Mouse (Mus musculus) layer of hippocampus, adult 2 months (tissue): Measurements from ENCODE around the gene Sema3g. TPM values are rescaled to one million over a fixed set of nuclear protein-coding genes. Genes with fewer than 3 reads are reported as not detected.

Experiments used
- DNase-seq, 2 experiments: peaks; one replicate each; pipeline ENCODE4 v3.0.0; 2022; ENCODE audit warnings: low spot score in 2 of 2
- H3K27ac ChIP-seq: fragments of 200-600 bp; 2 replicates; pipeline ENCODE4 v1.8.1; 2022
- H3K4me3 ChIP-seq: fragments of 200-600 bp; 2 replicates; pipeline ENCODE4 v1.8.1; 2022; ENCODE audit warnings: mild to moderate bottlenecking
- CTCF ChIP-seq: fragments of 200-600 bp; conservative IDR thresholded peaks from 2 replicates; pipeline ENCODE4 v1.8.1; 2022; ENCODE audit warnings: antibody characterized with exemption, mild to moderate bottlenecking, moderate library complexity
- total RNA-seq, 2 experiments: library from RNA; stranded (reverse); gene quantifications; 2 replicates each; pipeline ENCODE4 v1.2.3; 2021

The Sema3g gene
- total RNA-seq, 2 experiments from 2014 or later: 5.0 to 6.1 TPM

GRCm38 (mm10) chr14:31183541-31183940 is 34.1 kb upstream of the Sema3g start:
- DNase-seq: no peak
- TF ChIP-seq CTCF: no peak
- Histone ChIP-seq H3K4me3 (no peak overlapping the region), H3K27ac (peak overlapping the region; percentile 76)

GRCm38 (mm10) chr14:31184195-31184594 is 33.5 kb upstream of the Sema3g start:
- no peak for DNase-seq
- peak overlapping the region; percentile 76 for H3K27ac ChIP-seq
- no peak overlapping the region for H3K4me3 ChIP-seq
- no peak for TF ChIP-seq CTCF

GRCm38 (mm10) chr14:31186656-31187055 is 31.0 kb upstream of the Sema3g start:
- no peak for DNase-seq
- TF ChIP-seq CTCF: no peak
- no peak overlapping the region for H3K4me3 ChIP-seq
- 0 out of 2 replicates have a peak overlapping the region, but pooled peaks have one; percentile 25 for H3K27ac ChIP-seq

GRCm38 (mm10) chr14:31188771-31189181 is 28.9 kb upstream of the Sema3g start:
- no peak for TF ChIP-seq CTCF
- H3K27ac ChIP-seq: peak overlapping the region; percentile 56; the same call in 1 of the 2 replicates
- no peak for DNase-seq
- H3K4me3 ChIP-seq: no peak overlapping the region

GRCm38 (mm10) chr14:31189348-31189747 is 28.3 kb upstream of the Sema3g start:
- no peak for TF ChIP-seq CTCF
- Histone ChIP-seq H3K4me3 (no peak overlapping the region), H3K27ac (peak overlapping the region; percentile 56; the same call in 1 of the 2 replicates)
- DNase-seq: no peak

GRCm38 (mm10) chr14:31191936-31192335 is 25.7 kb upstream of the Sema3g start:
- DNase-seq: no peak
- TF ChIP-seq CTCF: no peak

GRCm38 (mm10) chr14:31193791-31194190 is 23.9 kb upstream of the Sema3g start:
- Histone ChIP-seq H3K4me3 (no peak overlapping the region), H3K27ac (peak overlapping the region; percentile 84)
- no peak for DNase-seq
- TF ChIP-seq CTCF: no peak

More at GRCm38 (mm10) chr14:31191936-31192335, 25.7 kb upstream of the Sema3g start:
- Histone ChIP-seq H3K27ac (peak overlapping the region; percentile 84; the same call in 1 of the 2 replicates), H3K4me3 (no peak overlapping the region)

GRCm38 (mm10) chr14:31194441-31194840 is 23.2 kb upstream of the Sema3g start:
- peak overlapping the region; percentile 84 for H3K27ac ChIP-seq
- H3K4me3 ChIP-seq: no peak overlapping the region
- no peak for DNase-seq
- no peak for TF ChIP-seq CTCF

- H3K27ac ChIP-seq: peak overlapping the region; percentile 84
Observed at GRCm38 (mm10) chr14:31194891-31195513, 22.7 kb upstream of the Sema3g start.

GRCm38 (mm10) chr14:31195521-31195920 is 22.1 kb upstream of the Sema3g start:
- H3K27ac ChIP-seq: peak overlapping the region; percentile 84
- no peak overlapping the region for H3K4me3 ChIP-seq
- DNase-seq: no peak
- no peak for TF ChIP-seq CTCF

More at GRCm38 (mm10) chr14:31194891-31195513, 22.7 kb upstream of the Sema3g start:
- peak in 1 of 2 experiments; percentile 50 for DNase-seq
- H3K4me3 ChIP-seq: no peak overlapping the region
- no peak for TF ChIP-seq CTCF

GRCm38 (mm10) chr14:31195968-31196367 is 21.7 kb upstream of the Sema3g start:
- Histone ChIP-seq H3K27ac (peak overlapping the region; percentile 84), H3K4me3 (no peak overlapping the region)
- DNase-seq: no peak
- TF ChIP-seq CTCF: peak; percentile 89

GRCm38 (mm10) chr14:31197547-31198516 is 19.8 kb upstream of the Sema3g start:
- no peak for TF ChIP-seq CTCF
- Histone ChIP-seq H3K27ac (peak overlapping the region; percentile 46; the same call in 1 of the 2 replicates), H3K4me3 (peak overlapping the region; percentile 14)
- no peak for DNase-seq

GRCm38 (mm10) chr14:31199599-31199998 is 18.1 kb upstream of the Sema3g start:
- no peak for DNase-seq
- no peak overlapping the region for H3K27ac ChIP-seq
- no peak for TF ChIP-seq CTCF
- H3K4me3 ChIP-seq: no peak overlapping the region
